Mouse (Mus musculus) kidney, postnatal 0 days (tissue): ENCODE data around the gene Zfp773. TPM values are rescaled to one million over a fixed set of nuclear protein-coding genes. Genes with fewer than 3 reads are reported as not detected.
"Not testable (repeated sequence)": the region's sequence is repeated elsewhere in the genome, so short reads cannot be mapped to it uniquely, and the experiment has no call there.

Source experiments
- ATAC-seq: fragments of 200-750 bp; cut with Nextera tagmentation; replicated peaks from 2 replicates; pipeline ENCODE4 v1.8.0; 2017; ENCODE audit warnings: low read depth, moderate number of reproducible peaks, moderate TSS enrichment, moderate library complexity; ENCODE audit not compliant: low FRiP score
- DNase-seq: peaks from one replicate; pipeline ENCODE4 v3.0.0-alpha.2; 2016; ENCODE audit warnings: low spot score
- H3K27ac ChIP-seq: fragments of 300-500 bp; sonication (generic); 2 replicates; pipeline ENCODE4 v1.5.1; 2014; ENCODE audit warnings: mild to moderate bottlenecking
- H3K27me3 ChIP-seq: fragments of 300-500 bp; sonication (generic); 2 replicates; pipeline ENCODE4 v1.6.1; 2014; ENCODE audit warnings: low read length, mixed read lengths; ENCODE audit not compliant: insufficient read depth
- H3K36me3 ChIP-seq: fragments of 300-500 bp; sonication (generic); 2 replicates; pipeline ENCODE4 v1.6.1; 2014; ENCODE audit warnings: low read length, mixed read lengths; ENCODE audit not compliant: insufficient read depth
- H3K4me1 ChIP-seq: fragments of 300-500 bp; sonication (generic); replicated peaks from 2 replicates; pipeline ENCODE4 v1.6.1; 2014; ENCODE audit warnings: antibody characterized with exemption, low read length, mixed read lengths; ENCODE audit not compliant: insufficient read depth
- H3K4me2 ChIP-seq: fragments of 300-500 bp; sonication (generic); 2 replicates; pipeline ENCODE4 v1.6.1; 2014; ENCODE audit warnings: mild to moderate bottlenecking, low read length, moderate library complexity, mixed read lengths
- H3K4me3 ChIP-seq: fragments of 300-500 bp; sonication (generic); replicated peaks from 2 replicates; pipeline ENCODE4 v1.5.1; 2014; ENCODE audit warnings: low read depth, low read length
- H3K9ac ChIP-seq: fragments of 300-500 bp; sonication (generic); 2 replicates; pipeline ENCODE4 v1.6.1; 2014; ENCODE audit warnings: low read depth, low read length
- H3K9me3 ChIP-seq: fragments of 300-500 bp; sonication (generic); replicated peaks from 2 replicates; pipeline ENCODE4 v1.6.1; 2016; ENCODE audit warnings: low read length, inconsistent platforms, mixed read lengths
- CTCF ChIP-seq: IDR thresholded peaks from 2 replicates; pipeline ENCODE4 v1.5.1; 2016; ENCODE audit warnings: antibody characterized with exemption, low read depth, mild to moderate bottlenecking, moderate library complexity
- WGBS: fragments of 180-500 bp; shearing (Covaris S2); extraction: QIAGEN DNeasy Blood & Tissue Kit; methylation state at CpG from one replicate; pipeline ENCODE4 v1.1.7; 2014; 5-methylcytosine and 5-hydroxymethylcytosine counted together
- polyA plus RNA-seq: library from polyadenylated mRNA; unstranded; fragments of >200 nt; fragmentation: Nextera tagmentation; extraction: Ambion mirVana; gene quantifications from 2 replicates; pipeline ENCODE4 v1.2.1, GENCODE M21; 2015

Zfp773 gene
- 1.1 TPM in 2 replicates for polyA plus RNA-seq

GRCm38 (mm10) chr7:7136379-7136866 lies at the start of gene Zfp773:
Gene Zfp773, minus strand, starts transcription at chr7:7136755.
- 0 out of 2 replicates have a peak, but pooled peaks cover 4% of the 10 kb centered on the region for H3K36me3 ChIP-seq
- no peaks in the 10 kb centered on the region for H3K27me3 ChIP-seq
- no peak within 1 kb of the TSS for H3K27ac ChIP-seq
- H3K9me3 ChIP-seq: no peaks in the 10 kb centered on the region
- peak within 1 kb of the TSS; percentile 47 for H3K4me3 ChIP-seq
- no peaks in the 10 kb centered on the region for H3K4me1 ChIP-seq
- H3K4me2 ChIP-seq: peak within 1 kb of the TSS; percentile 55
- peak; percentile 68 for TF ChIP-seq CTCF
- peak within 1 kb of the TSS; percentile 53; the same call in 1 of the 2 replicates for H3K9ac ChIP-seq
- DNase-seq (peak; percentile 75), ATAC-seq (peak; percentile 95)
- 5% methylated on average over 16 of the region's 16 CpGs for WGBS

DNA sequence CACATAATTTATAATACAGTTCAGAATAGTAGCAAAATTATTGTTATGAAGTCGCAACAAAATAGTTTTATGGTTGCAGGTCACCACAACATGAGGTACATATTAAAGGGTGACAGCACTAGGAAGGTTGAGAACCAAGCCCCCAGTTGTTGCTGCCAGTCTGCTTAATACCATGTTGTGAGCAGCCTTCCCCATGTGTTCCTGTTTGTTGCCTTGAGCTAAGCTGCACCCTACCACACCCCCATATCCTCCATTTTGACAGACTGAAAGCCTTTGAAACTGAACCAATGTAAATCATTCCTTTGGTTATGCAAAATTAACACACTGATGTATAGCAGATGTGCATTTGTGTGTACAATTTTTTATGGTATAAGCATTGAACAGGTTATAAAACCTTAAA lies 49.3 kb upstream of the Zfp773 start:
- 97% methylated on average over 1 of the region's 1 CpGs for WGBS
- no peak for ATAC-seq
- Histone ChIP-seq H3K4me2 (no peak overlapping the region), H3K27me3 (no peaks in the 10 kb centered on the region), H3K36me3 (peaks cover 5% of the 10 kb centered on the region; the same call in 1 of the 2 replicates), H3K4me1 (no peaks in the 10 kb centered on the region), H3K9ac (no peak overlapping the region), H3K27ac (no peak overlapping the region), H3K4me3 (no peak overlapping the region), H3K9me3 (no peaks in the 10 kb centered on the region)
- DNase-seq: no peak
- no peak for TF ChIP-seq CTCF

- 0 out of 2 replicates have a peak, but pooled peaks cover 5% of the 10 kb centered on the region for H3K4me1 ChIP-seq
- H3K27me3 ChIP-seq: no peaks in the 10 kb centered on the region
- peak; percentile 85 for DNase-seq
- 0 out of 2 replicates have a peak, but pooled peaks have one; percentile 26 for TF ChIP-seq CTCF
- peak within 1 kb of the TSS; percentile 67 for H3K4me3 ChIP-seq
- H3K27ac ChIP-seq: peak within 1 kb of the TSS; percentile 70
- peaks cover 15% of the 10 kb centered on the region; the same call in 1 of the 2 replicates for H3K36me3 ChIP-seq
- peak within 1 kb of the TSS; percentile 86 for H3K4me2 ChIP-seq
- 2% methylated on average over 26 of the region's 26 CpGs for WGBS
- H3K9me3 ChIP-seq: no peaks in the 10 kb centered on the region
- peak; percentile 94 for ATAC-seq
- H3K9ac ChIP-seq: peak within 1 kb of the TSS; percentile 63
These were observed 34.9 kb upstream of the Zfp773 start, which contains the start of gene Zfp418 for GRCm38 (mm10) chr7:7171227-7172147. Gene Zfp418, plus strand, starts transcription at chr7:7171330.

DNA sequence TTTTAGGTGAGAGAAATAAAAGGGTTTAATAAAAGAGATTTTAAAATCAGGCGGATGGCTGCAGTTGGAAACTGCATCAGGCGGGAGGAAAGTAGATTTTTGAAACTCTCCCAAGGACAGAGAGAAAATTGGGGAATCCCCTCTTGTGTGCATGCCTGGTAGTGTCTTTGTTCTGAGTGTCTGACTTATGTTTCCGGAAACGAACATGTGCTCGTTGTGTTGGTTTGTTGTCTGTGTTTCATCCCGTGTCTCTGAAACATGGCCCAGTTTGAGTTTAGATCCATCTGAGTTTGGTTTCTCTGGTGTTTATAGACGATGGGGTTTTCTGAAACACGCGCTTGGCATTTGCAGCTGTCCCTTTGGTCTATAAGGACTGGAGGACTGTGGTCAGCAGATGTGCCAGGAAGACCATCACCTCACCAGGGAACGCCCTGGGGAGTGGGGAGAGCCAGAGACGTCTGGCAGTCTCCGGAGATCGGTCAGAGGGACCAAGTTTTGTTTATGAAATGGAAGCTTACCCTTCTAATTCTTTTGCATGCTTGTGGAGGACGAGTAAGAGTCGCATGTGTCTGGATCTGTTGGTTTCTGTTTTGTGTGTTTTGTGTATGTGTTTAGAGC lies 9.5 kb upstream of the Zfp773 start:
- ATAC-seq: no peak
- 90% methylated on average over 15 of the region's 15 CpGs for WGBS
- TF ChIP-seq CTCF: no peak
- H3K27me3 ChIP-seq: no peaks in the 10 kb centered on the region
- no peak overlapping the region for H3K27ac ChIP-seq
- H3K4me2 ChIP-seq: no peak overlapping the region
- no peaks in the 10 kb centered on the region for H3K36me3 ChIP-seq
- H3K4me1 ChIP-seq: no peaks in the 10 kb centered on the region
- H3K9ac ChIP-seq: no peak overlapping the region
- no peak overlapping the region for H3K4me3 ChIP-seq
- no peak for DNase-seq
- H3K9me3 ChIP-seq: no peaks in the 10 kb centered on the region

DNA sequence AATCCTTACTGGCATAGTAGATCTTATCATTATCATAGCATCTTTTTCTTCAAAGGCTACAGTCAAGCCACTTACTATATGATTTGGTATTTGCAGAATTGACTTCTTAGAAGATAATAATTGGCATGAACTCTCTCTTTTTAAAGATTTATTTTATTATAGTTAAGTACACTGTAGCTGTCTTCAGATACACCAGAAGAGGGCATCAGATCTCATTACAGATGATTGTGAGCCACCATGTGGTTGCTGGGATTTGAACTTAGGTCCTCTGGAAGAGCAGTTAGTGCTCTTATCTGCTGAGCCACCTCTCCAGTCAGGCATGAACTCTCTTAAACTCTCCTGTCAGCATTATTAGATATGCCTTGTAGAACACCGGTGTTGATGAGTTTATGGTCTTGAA lies 7.7 kb upstream of the Zfp773 start:
- DNase-seq (no peak), ATAC-seq (no peak)
- no peaks in the 10 kb centered on the region for H3K36me3 ChIP-seq
- no peak overlapping the region for H3K4me2 ChIP-seq
- H3K4me3 ChIP-seq: no peak overlapping the region
- WGBS: 78% methylated on average over 1 of the region's 1 CpGs
- no peaks in the 10 kb centered on the region for H3K27me3 ChIP-seq
- H3K4me1 ChIP-seq: no peaks in the 10 kb centered on the region
- H3K27ac ChIP-seq: no peak overlapping the region
- H3K9ac ChIP-seq: no peak overlapping the region
- no peaks in the 10 kb centered on the region for H3K9me3 ChIP-seq
- no peak for TF ChIP-seq CTCF

- 0 out of 2 replicates have a peak, but pooled peaks cover 4% of the 10 kb centered on the region for H3K36me3 ChIP-seq
- no peak for TF ChIP-seq CTCF
- 78% methylated on average over 8 of the region's 8 CpGs for WGBS
These were observed 3.8 kb downstream of the Zfp773 start for GRCm38 (mm10) chr7:7132751-7133150.

DNA sequence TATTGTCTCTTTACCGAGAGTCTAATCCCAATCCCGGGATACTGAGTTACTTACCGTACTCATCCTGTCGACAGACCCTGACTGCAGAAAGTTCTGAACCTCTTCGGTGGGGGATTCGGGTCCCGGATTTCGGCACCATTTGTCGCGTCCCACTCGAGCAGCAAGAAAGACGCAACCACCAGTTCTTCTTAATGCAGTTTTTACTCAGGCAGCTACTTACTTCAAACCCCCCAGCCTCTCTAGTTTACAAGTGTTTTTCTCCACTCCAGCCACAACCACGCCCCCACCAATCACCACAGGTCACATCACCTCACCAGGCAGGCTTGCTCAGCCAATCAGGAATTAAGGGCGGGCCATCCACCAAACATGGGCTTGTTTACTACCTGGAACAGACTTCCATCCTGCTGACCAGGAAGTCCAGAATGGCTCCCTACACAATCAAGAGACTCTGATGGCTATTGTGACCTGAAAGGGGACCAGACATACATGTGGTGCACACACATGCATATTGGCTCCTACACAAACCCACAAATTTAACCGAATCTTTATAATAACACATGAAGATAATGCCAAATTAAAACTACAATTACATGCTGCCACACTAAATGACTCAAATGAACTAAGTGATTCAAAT lies 5.9 kb downstream of the Zfp773 start:
- DNase-seq, H3K36me3 ChIP-seq, H3K4me2 ChIP-seq, H3K4me3 ChIP-seq, ATAC-seq, H3K27me3 ChIP-seq, H3K9ac ChIP-seq, H3K27ac ChIP-seq, H3K9me3 ChIP-seq, H3K4me1 ChIP-seq: not testable (repeated sequence)
- 93% methylated on average over 14 of the region's 15 CpGs for WGBS

More at GRCm38 (mm10) chr7:7132751-7133150, 3.8 kb downstream of the Zfp773 start:
- no peak overlapping the region for H3K9ac ChIP-seq
- no peaks in the 10 kb centered on the region for H3K27me3 ChIP-seq
- DNase-seq (no peak), ATAC-seq (no peak)
- no peak overlapping the region for H3K27ac ChIP-seq
- H3K4me3 ChIP-seq: no peak overlapping the region
- H3K4me1 ChIP-seq: no peaks in the 10 kb centered on the region
- H3K9me3 ChIP-seq: no peaks in the 10 kb centered on the region
- H3K4me2 ChIP-seq: no peak overlapping the region
